In genomic region chr15:100761036-100761418, GRCm38 (mm10) we compare ENCODE assay signal across 8 mouse cellular contexts. TPM values are rescaled to one million over a fixed set of nuclear protein-coding genes. Genes with fewer than 3 reads are reported as not detected.
DNase-seq lines count a peak whose midpoint lies in the region; ATAC-seq lines count a peak whose summit lies in the region.

No protein-coding gene starts in this region.

- H3K9ac ChIP-seq in kidney, embryonic 16.5 days (replicated peaks; ENCODE audit: low read length) = peak overlapping the region; percentile 18; the same call in 1 of the 2 replicates
- peak overlapping the region; percentile 47 for H3K9ac ChIP-seq in hindbrain, embryonic 13.5 days
- H3K9ac ChIP-seq in midbrain, embryonic 12.5 days (replicated peaks) = 0 out of 2 replicates have a peak overlapping the region, but pooled peaks have one; percentile 20

- peak overlapping the region; percentile 56 for H3K27ac ChIP-seq in kidney, embryonic 16.5 days (ENCODE audit: low read length)
- H3K27ac ChIP-seq in hindbrain, embryonic 13.5 days = peak overlapping the region; percentile 95
- peak overlapping the region; percentile 89 for H3K27ac ChIP-seq in midbrain, embryonic 12.5 days (replicated peaks)

- peak overlapping the region; percentile 61 for H3K4me3 ChIP-seq in kidney, embryonic 16.5 days (ENCODE audit: low read length)
- peak overlapping the region; percentile 87 for H3K4me3 ChIP-seq in hindbrain, embryonic 13.5 days
- peak overlapping the region; percentile 79 for H3K4me3 ChIP-seq in midbrain, embryonic 12.5 days

- no peaks in the 10 kb centered on the region for H3K9me3 ChIP-seq in kidney, embryonic 16.5 days (ENCODE audit: low read length)
- H3K9me3 ChIP-seq in hindbrain, embryonic 13.5 days = no peaks in the 10 kb centered on the region
- H3K9me3 ChIP-seq in midbrain, embryonic 12.5 days = no peaks in the 10 kb centered on the region

- peaks cover 22% of the 10 kb centered on the region for H3K4me1 ChIP-seq in kidney, embryonic 16.5 days (ENCODE audit: insufficient read depth, low read length)
- H3K4me1 ChIP-seq in hindbrain, embryonic 13.5 days (replicated peaks) = peaks cover 38% of the 10 kb centered on the region
- peaks cover 21% of the 10 kb centered on the region for H3K4me1 ChIP-seq in midbrain, embryonic 12.5 days

- peak overlapping the region; percentile 89 for H3K4me2 ChIP-seq in kidney, embryonic 16.5 days (replicated peaks; ENCODE audit: low read depth, low read length)
- H3K4me2 ChIP-seq in hindbrain, embryonic 13.5 days = peak overlapping the region; percentile 69
- peak overlapping the region; percentile 82 for H3K4me2 ChIP-seq in midbrain, embryonic 12.5 days (replicated peaks)

- no peaks in the 10 kb centered on the region for H3K27me3 ChIP-seq in kidney, embryonic 16.5 days (ENCODE audit: insufficient read depth, low read length)
- no peaks in the 10 kb centered on the region for H3K27me3 ChIP-seq in hindbrain, embryonic 13.5 days
- H3K27me3 ChIP-seq in midbrain, embryonic 12.5 days = peaks cover 4% of the 10 kb centered on the region; the same call in 1 of the 2 replicates

- no peak for ATAC-seq in kidney, embryonic 16.5 days (ENCODE audit: low FRiP score, low TSS enrichment)
- ATAC-seq in hindbrain, embryonic 13.5 days (ENCODE audit: low FRiP score) = peak; percentile 59
- 0 out of 2 replicates have a peak, but pooled peaks have one; percentile 31 for ATAC-seq in midbrain, embryonic 12.5 days (ENCODE audit: low FRiP score, low read depth)

- 10% methylated on average over 9 of the region's 9 CpGs for WGBS in kidney, embryonic 16.5 days
- 7% methylated on average over 9 of the region's 9 CpGs for WGBS in hindbrain, embryonic 13.5 days
- 18% methylated on average over 9 of the region's 9 CpGs for WGBS in midbrain, embryonic 12.5 days

- H3K36me3 ChIP-seq in kidney, embryonic 16.5 days (ENCODE audit: insufficient read depth, low read length) = no peaks in the 10 kb centered on the region
- H3K36me3 ChIP-seq in hindbrain, embryonic 13.5 days = peaks cover 11% of the 10 kb centered on the region
- H3K36me3 ChIP-seq in midbrain, embryonic 12.5 days = no peaks in the 10 kb centered on the region

- DNase-seq in kidney, postnatal 4 days = no peak
- DNase-seq in embryo, embryonic 11 days = peak; percentile 40
- DNase-seq in urinary bladder, postnatal 14 days (ENCODE audit: low spot score) = no peak
- DNase-seq in natural killer cell, adult 2 months (ENCODE audit: low spot score in 2 of 2) = no peak
- DNase-seq in adrenal gland, postnatal 14 days = no peak

RNA-seq across cellular contexts. Expression of gene Slc4a8, which starts 0.5 kb away (rescaled TPM):
- 8.4 and 8.7 TPM in 2 replicates for polyA plus RNA-seq in kidney, embryonic 16.5 days (2015; fragmentation: Nextera tagmentation; extraction: Ambion mirVana)
- 25.7 and 26.2 TPM in 2 replicates for polyA plus RNA-seq in hindbrain, embryonic 13.5 days (2015; fragmentation: Nextera tagmentation; extraction: Ambion mirVana)
- 13.1 and 16.0 TPM in 2 replicates for polyA plus RNA-seq in midbrain, embryonic 12.5 days (2016; fragmentation: Nextera tagmentation; extraction: Ambion mirVana)
- 10.4 and 14.6 TPM in 2 replicates for total RNA-seq in adrenal gland, postnatal 14 days (2021)

RNA-seq across cellular contexts. Expression of gene Galnt6, which starts 31.9 kb away (rescaled TPM):
- 0.87 and 1.1 TPM in 2 replicates for polyA plus RNA-seq in kidney, embryonic 16.5 days (2015; fragmentation: Nextera tagmentation; extraction: Ambion mirVana)
- polyA plus RNA-seq in hindbrain, embryonic 13.5 days (2015; fragmentation: Nextera tagmentation; extraction: Ambion mirVana) = 0.13 and 0.17 TPM in 2 replicates
- polyA plus RNA-seq in midbrain, embryonic 12.5 days (2016; fragmentation: Nextera tagmentation; extraction: Ambion mirVana) = 0.08 and 0.18 TPM in 2 replicates
- total RNA-seq in adrenal gland, postnatal 14 days (2021) = 8.1 and 11.9 TPM in 2 replicates
